Mouse (Mus musculus) ovary, adult 18-20 months (tissue): ENCODE measurements around the gene Rpl19.

Experiments used
- DNase-seq: peaks from one replicate; pipeline ENCODE4 v3.0.0; 2022; ENCODE audit warnings: low spot score, mixed read lengths

The Rpl19 gene

GRCm38 (mm10) chr11:97998898-97999608 lies 27.5 kb upstream of the Rpl19 start:
- no peak for DNase-seq

GRCm38 (mm10) chr11:97999748-98000147 lies 26.8 kb upstream of the Rpl19 start:
- no peak for DNase-seq

- no peak for DNase-seq
Observed at GRCm38 (mm10) chr11:98000378-98001140, 26.0 kb upstream of the Rpl19 start.

- no peak for DNase-seq
Observed at GRCm38 (mm10) chr11:98001351-98001824, 25.1 kb upstream of the Rpl19 start.

GRCm38 (mm10) chr11:98001986-98002385 lies 24.5 kb upstream of the Rpl19 start:
- DNase-seq: no peak

- no peak for DNase-seq
Observed at GRCm38 (mm10) chr11:98002627-98003026, 23.9 kb upstream of the Rpl19 start.

GRCm38 (mm10) chr11:98003171-98003671 lies 23.3 kb upstream of the Rpl19 start:
- DNase-seq: no peak

GRCm38 (mm10) chr11:98004161-98004560 lies 22.3 kb upstream of the Rpl19 start:
- DNase-seq: no peak

- no peak for DNase-seq
Observed at GRCm38 (mm10) chr11:98005076-98005475, 21.4 kb upstream of the Rpl19 start.

GRCm38 (mm10) chr11:98005686-98006085 lies 20.8 kb upstream of the Rpl19 start:
- no peak for DNase-seq

GRCm38 (mm10) chr11:98008087-98008486 lies 18.4 kb upstream of the Rpl19 start:
- DNase-seq: no peak

- no peak for DNase-seq
Observed at GRCm38 (mm10) chr11:98011716-98012115, 14.8 kb upstream of the Rpl19 start.

GRCm38 (mm10) chr11:98012831-98013230 lies 13.7 kb upstream of the Rpl19 start:
- DNase-seq: no peak

GRCm38 (mm10) chr11:98016177-98016576 lies 10.3 kb upstream of the Rpl19 start:
- DNase-seq: no peak

- DNase-seq: no peak
Observed at GRCm38 (mm10) chr11:98016824-98017223, 9.7 kb upstream of the Rpl19 start.

- DNase-seq: no peak
Observed at GRCm38 (mm10) chr11:98018222-98018621, 8.3 kb upstream of the Rpl19 start.

GRCm38 (mm10) chr11:98018858-98019641 lies 7.5 kb upstream of the Rpl19 start:
- no peak for DNase-seq

GRCm38 (mm10) chr11:98019883-98020610 lies 6.5 kb upstream of the Rpl19 start:
- no peak for DNase-seq

GRCm38 (mm10) chr11:98020710-98021109 lies 5.8 kb upstream of the Rpl19 start:
- no peak for DNase-seq

GRCm38 (mm10) chr11:98021118-98021517 lies 5.4 kb upstream of the Rpl19 start:
- no peak for DNase-seq

- DNase-seq: no peak
Observed at GRCm38 (mm10) chr11:98021565-98022252, 4.8 kb upstream of the Rpl19 start.
